Mouse (Mus musculus) embryonic facial prominence, embryonic 13.5 days (tissue): ENCODE measurements around the gene Dnm2. TPM values are rescaled to one million over a fixed set of nuclear protein-coding genes. Genes with fewer than 3 reads are reported as not detected.

Experiments
- ATAC-seq: fragments of 200-750 bp; cut with Nextera tagmentation; 2 replicates; pipeline ENCODE4 v1.8.0; 2017; ENCODE audit warnings: low read depth; ENCODE audit not compliant: insufficient number of reproducible peaks, insufficient read depth, low FRiP score, low TSS enrichment
- H3K27ac ChIP-seq: fragments of 300-500 bp; sonication (generic); 2 replicates; pipeline ENCODE4 v1.5.1; 2015; ENCODE audit warnings: moderate library complexity, mild to moderate bottlenecking, inconsistent platforms
- H3K27me3 ChIP-seq: fragments of 300-500 bp; sonication (generic); 2 replicates; pipeline ENCODE4 v1.6.1; 2015; ENCODE audit warnings: mild to moderate bottlenecking, inconsistent platforms
- H3K36me3 ChIP-seq: fragments of 300-500 bp; sonication (generic); 2 replicates; pipeline ENCODE4 v1.6.1; 2015; ENCODE audit warnings: mild to moderate bottlenecking, inconsistent platforms
- H3K4me1 ChIP-seq: fragments of 300-500 bp; sonication (generic); 2 replicates; pipeline ENCODE4 v1.6.1; 2015; ENCODE audit warnings: inconsistent platforms
- H3K4me2 ChIP-seq: fragments of 300-500 bp; sonication (generic); 2 replicates; pipeline ENCODE4 v1.6.1; 2015; ENCODE audit warnings: moderate library complexity, mild to moderate bottlenecking, inconsistent platforms
- H3K4me3 ChIP-seq: fragments of 300-500 bp; sonication (generic); 2 replicates; pipeline ENCODE4 v1.5.1; 2015; ENCODE audit warnings: mild to moderate bottlenecking, inconsistent platforms
- H3K9ac ChIP-seq: fragments of 300-500 bp; sonication (generic); 2 replicates; pipeline ENCODE4 v1.6.1; 2015; ENCODE audit warnings: mild to moderate bottlenecking, inconsistent platforms
- H3K9me3 ChIP-seq: fragments of 300-500 bp; sonication (generic); 2 replicates; pipeline ENCODE4 v1.6.1; 2016; ENCODE audit warnings: inconsistent platforms
- WGBS: fragments of 180-500 bp; shearing (Covaris S2); methylation state at CpG from one replicate; pipeline ENCODE4 v1.1.7; 2015; ENCODE audit warnings: mixed read lengths; 5-methylcytosine and 5-hydroxymethylcytosine counted together
- polyA plus RNA-seq: library from polyadenylated mRNA; unstranded; fragments of >200 nt; fragmentation: Nextera tagmentation; extraction: Ambion mirVana; gene quantifications from 2 replicates; pipeline ENCODE4 v1.2.1, GENCODE M21; 2015

Dnm2 gene
- polyA plus RNA-seq, 1 experiment from 2014 or later = 74.5 TPM

DNA sequence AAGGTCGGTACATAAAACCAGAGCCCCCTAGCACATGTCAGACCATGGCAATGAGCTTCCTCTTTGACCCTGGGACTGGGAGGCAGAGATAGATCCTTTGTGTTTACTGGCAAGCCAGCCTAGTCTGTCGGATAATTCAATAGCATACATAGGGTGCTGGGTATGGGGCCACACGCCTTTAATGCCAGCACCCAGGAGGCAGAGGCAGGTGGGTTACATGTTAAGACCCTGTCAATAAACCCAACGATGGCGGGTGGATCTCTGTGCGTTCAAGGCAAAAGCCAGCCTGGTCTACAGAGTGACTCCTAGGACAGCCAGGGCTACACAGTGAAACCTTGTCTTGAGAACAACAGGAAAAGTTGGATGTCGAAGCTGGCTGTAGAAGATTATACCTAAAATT lies 16.1 kb upstream of the Dnm2 start:
- Histone ChIP-seq H3K4me3 (no peak overlapping the region), H3K9ac (no peak overlapping the region), H3K9me3 (no peaks in the 10 kb centered on the region), H3K4me1 (peaks cover 10% of the 10 kb centered on the region), H3K4me2 (no peak overlapping the region), H3K27me3 (no peaks in the 10 kb centered on the region), H3K36me3 (peaks cover 35% of the 10 kb centered on the region), H3K27ac (no peak overlapping the region)
- WGBS = 79% methylated on average over 7 of the region's 7 CpGs
- ATAC-seq = no peak

DNA sequence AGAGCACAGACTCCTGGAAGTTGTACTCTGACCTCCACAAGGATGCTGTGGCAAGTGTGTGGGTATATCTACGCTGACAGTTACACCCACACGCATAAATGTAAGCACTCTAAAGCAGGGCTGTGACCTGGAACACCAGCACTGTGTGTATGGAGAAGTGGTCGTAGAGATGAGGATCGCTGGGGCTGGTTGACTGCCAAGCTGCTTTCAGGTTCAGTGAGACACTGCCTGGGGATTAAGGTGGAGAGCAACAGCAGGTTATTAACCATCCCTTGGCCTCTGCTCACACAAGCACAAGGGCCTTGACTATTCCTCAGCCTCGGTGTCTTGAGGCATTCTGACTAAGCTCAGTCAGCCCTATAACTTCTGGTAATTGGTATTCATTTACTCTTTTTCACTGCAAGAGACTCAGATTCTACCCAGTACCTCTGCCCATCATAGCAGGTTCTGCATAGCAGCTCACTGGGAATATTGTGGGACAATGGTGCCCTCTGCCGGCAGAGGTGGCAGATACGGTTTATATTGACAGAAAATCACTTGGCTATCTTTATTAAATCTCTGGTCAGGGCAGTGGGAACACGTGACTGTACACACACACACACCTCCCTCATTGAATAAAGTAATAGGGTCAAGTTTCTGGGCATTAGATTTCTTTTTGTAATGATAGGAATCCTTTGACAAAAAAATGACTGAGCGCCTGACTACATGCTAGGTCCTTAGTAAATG lies 15.0 kb upstream of the Dnm2 start:
- Histone ChIP-seq H3K4me2 (no peak overlapping the region), H3K9me3 (no peaks in the 10 kb centered on the region), H3K27ac (no peak overlapping the region), H3K4me3 (no peak overlapping the region), H3K27me3 (no peaks in the 10 kb centered on the region), H3K4me1 (peaks cover 10% of the 10 kb centered on the region), H3K9ac (no peak overlapping the region), H3K36me3 (peaks cover 29% of the 10 kb centered on the region)
- no peak for ATAC-seq
- 34% methylated on average over 9 of the region's 9 CpGs for WGBS

DNA sequence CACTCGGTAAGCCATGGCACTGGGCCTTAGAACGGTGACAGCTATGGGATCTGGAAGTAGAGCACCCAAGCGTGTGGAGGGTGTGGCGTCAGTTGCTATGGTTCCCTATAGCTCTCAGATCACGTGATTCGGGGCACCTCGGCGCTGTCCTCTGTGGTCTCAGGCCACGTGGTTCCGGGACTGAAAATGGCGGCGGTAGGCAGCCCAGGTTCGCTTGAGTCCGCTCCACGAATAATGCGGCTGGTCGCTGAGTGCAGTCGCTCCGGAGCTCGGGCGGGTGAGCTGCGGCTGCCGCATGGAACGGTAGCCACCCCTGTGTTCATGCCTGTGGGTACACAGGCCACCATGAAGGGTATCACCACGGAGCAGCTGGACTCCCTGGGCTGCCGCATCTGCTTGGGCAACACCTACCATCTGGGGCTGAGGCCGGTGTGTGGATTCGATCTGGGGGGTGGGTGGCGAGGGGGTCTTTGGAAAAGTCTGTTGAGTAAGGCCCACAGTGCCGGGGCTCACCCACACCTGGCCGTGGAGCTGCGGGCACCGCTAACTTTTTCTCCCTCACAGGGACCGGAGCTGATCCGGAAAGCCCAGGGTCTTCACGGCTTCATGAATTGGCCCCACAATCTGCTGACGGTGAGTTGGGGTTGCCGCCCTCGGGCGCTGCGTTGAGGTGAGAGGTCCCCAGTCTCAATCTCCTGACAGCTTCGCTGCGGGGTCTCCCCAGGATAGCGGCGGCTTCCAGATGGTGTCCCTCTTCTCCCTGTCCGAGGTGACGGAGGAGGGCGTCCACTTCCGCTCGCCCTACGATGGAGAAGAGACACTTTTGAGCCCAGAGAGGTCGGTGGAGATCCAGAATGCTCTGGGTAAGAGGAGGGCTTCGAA lies 12.8 kb upstream of the Dnm2 start, which contains the start of gene Qtrt1:
Qtrt1 (plus strand) TSS at position 169 of the 882 bp plus-strand sequence.
- Histone ChIP-seq H3K4me3 (peak within 1 kb of the TSS; percentile 76), H3K9ac (peak within 1 kb of the TSS; percentile 84), H3K9me3 (no peaks in the 10 kb centered on the region), H3K4me2 (peak within 1 kb of the TSS; percentile 91), H3K36me3 (peaks cover 20% of the 10 kb centered on the region), H3K27ac (peak within 1 kb of the TSS; percentile 62), H3K27me3 (no peaks in the 10 kb centered on the region), H3K4me1 (peaks cover 10% of the 10 kb centered on the region)
- peak; percentile 88 for ATAC-seq
- WGBS = 2% methylated on average over 53 of the region's 53 CpGs

DNA sequence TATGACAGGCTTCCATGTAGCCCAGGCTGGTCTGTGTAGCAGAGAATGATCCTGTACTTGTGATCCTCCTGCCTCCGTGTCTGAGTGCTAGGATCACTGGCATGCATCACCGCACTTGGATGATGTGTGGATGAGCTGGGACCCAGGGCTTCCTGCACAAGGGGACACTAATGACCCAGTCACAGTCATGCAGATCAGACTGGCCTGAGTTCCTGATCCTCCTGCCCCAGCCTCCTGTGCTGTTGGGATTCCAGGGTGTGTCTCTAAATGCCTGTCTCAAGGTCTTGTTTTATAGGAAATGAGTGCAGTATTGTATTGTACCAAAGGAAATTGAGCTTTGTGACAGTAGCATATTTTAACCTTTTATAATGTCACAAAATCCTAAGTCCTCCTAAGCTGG lies 6.8 kb upstream of the Dnm2 start:
- Histone ChIP-seq H3K9me3 (no peaks in the 10 kb centered on the region), H3K4me3 (no peak overlapping the region), H3K27ac (no peak overlapping the region), H3K9ac (no peak overlapping the region), H3K4me2 (no peak overlapping the region), H3K27me3 (no peaks in the 10 kb centered on the region), H3K36me3 (peaks cover 68% of the 10 kb centered on the region), H3K4me1 (no peaks in the 10 kb centered on the region)
- 93% methylated on average over 2 of the region's 2 CpGs for WGBS
- ATAC-seq = no peak

DNA sequence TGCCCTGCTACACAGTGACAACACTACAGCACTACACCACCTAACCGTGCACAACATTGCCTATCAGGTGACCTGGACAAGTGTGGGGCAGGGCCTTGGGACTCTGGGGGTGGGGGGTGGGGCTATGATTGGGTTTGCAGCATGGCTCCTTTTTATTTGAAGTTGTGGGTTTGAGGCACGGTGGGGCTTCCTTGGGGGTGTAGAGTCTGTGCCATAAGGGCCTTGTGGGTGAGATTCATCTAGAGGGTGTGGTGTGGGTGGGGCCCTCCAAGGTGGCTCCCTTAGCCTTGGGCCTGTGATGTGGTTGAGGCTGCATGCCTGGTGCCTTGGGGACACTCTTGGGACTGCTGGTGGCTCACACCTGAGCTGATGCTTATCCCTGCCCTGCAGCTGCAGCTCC lies 5.1 kb upstream of the Dnm2 start:
- no peaks in the 10 kb centered on the region for H3K27me3 ChIP-seq
- peaks cover 63% of the 10 kb centered on the region for H3K36me3 ChIP-seq
- no peak overlapping the region for H3K4me3 ChIP-seq
- 0 out of 2 replicates have a peak overlapping the region, but pooled peaks have one; percentile 21 for H3K9ac ChIP-seq
- no peaks in the 10 kb centered on the region for H3K9me3 ChIP-seq
- H3K27ac ChIP-seq = no peak overlapping the region
- 81% methylated on average over 2 of the region's 2 CpGs for WGBS
- no peak for ATAC-seq
- H3K4me1 ChIP-seq = no peaks in the 10 kb centered on the region
- no peak overlapping the region for H3K4me2 ChIP-seq

DNA sequence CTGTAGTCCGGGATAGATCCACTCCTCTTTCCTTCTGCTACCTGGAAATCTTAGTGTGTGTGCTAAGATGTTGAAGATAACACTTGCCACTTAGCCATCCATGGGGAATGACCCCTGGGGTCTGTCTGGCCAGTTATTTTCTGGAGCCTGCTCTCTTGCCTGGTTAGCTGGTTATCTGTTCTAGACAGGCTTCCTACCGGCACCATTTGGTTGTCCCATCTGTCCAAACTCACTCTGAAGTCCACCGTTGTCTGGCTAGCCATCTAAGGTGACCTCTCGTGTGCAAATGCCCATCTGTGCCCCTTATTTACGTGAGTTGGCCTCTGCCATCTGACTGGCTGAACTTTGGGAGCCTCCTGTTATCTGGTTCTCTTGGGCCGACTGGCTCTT lies 843 bp downstream of the Dnm2 start:
- Histone ChIP-seq H3K27ac (no peak overlapping the region), H3K9ac (peak overlapping the region; percentile 93), H3K4me3 (peak overlapping the region; percentile 81), H3K9me3 (no peaks in the 10 kb centered on the region), H3K36me3 (peaks cover 20% of the 10 kb centered on the region), H3K4me2 (peak overlapping the region; percentile 73), H3K27me3 (no peaks in the 10 kb centered on the region), H3K4me1 (peaks cover 24% of the 10 kb centered on the region)
- ATAC-seq = no peak
- WGBS = 12% methylated on average over 6 of the region's 6 CpGs

DNA sequence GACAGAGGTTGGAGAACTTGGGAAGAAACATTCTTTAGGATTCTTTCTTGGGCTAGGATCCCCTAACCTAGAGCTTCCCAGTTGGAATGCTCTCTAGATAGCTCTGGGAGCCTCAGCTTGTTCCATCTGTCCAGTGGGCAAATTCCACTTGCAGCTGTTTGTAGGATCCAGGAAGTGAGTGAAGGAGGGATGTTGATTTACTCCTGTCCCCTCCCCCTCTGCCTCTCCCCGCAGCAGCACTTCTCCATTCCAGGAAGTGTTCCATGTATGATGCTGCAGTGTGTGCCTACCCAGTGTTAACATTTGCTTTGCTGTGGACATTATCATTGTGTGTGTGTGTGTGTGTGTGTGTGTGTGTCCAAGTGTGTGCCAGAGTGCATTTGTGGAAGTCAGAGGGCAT lies 1.3 kb downstream of the Dnm2 start:
- WGBS = 0% methylated on average over 1 of the region's 1 CpGs
- H3K4me1 ChIP-seq = peaks cover 27% of the 10 kb centered on the region
- peak overlapping the region; percentile 93 for H3K9ac ChIP-seq
- no peaks in the 10 kb centered on the region for H3K27me3 ChIP-seq
- H3K9me3 ChIP-seq = no peaks in the 10 kb centered on the region
- no peak overlapping the region for H3K27ac ChIP-seq
- H3K4me3 ChIP-seq = peak overlapping the region; percentile 81
- H3K4me2 ChIP-seq = peak overlapping the region; percentile 73
- no peak for ATAC-seq
- H3K36me3 ChIP-seq = peaks cover 15% of the 10 kb centered on the region

DNA sequence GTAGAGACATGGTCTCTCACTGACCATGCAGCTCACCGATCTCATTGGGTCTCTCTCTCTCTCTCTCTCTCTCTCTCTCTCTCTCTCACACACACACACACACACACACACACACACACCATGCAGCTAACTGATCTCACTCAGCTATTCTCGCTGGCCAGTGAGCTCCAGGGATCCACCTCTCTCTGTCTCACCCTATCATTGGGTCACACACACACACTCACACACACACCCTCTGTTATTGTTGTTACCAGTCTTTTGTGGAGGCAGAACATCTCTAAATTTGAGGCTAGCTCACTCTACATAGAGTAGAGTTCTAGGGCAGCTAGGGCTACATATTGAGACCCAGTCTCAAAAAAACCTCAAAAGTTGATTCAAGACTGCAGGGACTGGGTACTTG lies 1.8 kb downstream of the Dnm2 start:
- Histone ChIP-seq H3K9me3 (no peaks in the 10 kb centered on the region), H3K4me3 (peak overlapping the region; percentile 81), H3K27me3 (no peaks in the 10 kb centered on the region), H3K27ac (no peak overlapping the region), H3K4me2 (peak overlapping the region; percentile 73), H3K36me3 (peaks cover 10% of the 10 kb centered on the region), H3K9ac (peak overlapping the region; percentile 93; the same call in 1 of the 2 replicates), H3K4me1 (peaks cover 27% of the 10 kb centered on the region)
- WGBS = 67% methylated on average over 2 of the region's 2 CpGs
- ATAC-seq = no peak

DNA sequence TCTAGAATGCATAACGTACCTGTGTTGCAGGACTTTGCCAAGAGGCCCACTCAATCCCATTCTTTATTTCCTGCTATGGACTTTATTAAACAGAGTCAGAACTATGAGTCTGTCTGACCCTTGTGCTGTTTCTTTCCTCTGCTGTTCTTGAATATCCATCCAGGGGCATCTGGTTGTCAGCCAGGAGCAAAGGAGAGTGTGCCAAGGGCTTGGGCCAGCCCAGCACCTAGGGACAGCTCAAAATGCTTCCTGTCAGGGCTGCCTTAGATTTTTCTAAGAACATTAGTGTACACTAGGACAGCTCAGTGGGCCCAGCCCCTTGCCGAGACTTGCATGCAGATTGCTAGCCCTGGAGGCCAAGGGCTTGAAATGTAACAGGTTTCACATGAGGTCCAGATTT lies 3.1 kb downstream of the Dnm2 start:
- Histone ChIP-seq H3K9me3 (no peaks in the 10 kb centered on the region), H3K36me3 (no peaks in the 10 kb centered on the region), H3K27me3 (no peaks in the 10 kb centered on the region), H3K27ac (no peak overlapping the region), H3K9ac (peak overlapping the region; percentile 36; the same call in 1 of the 2 replicates), H3K4me3 (no peak overlapping the region), H3K4me2 (no peak overlapping the region), H3K4me1 (peaks cover 27% of the 10 kb centered on the region)
- no peak for ATAC-seq
- 78% methylated on average over 2 of the region's 2 CpGs for WGBS

DNA sequence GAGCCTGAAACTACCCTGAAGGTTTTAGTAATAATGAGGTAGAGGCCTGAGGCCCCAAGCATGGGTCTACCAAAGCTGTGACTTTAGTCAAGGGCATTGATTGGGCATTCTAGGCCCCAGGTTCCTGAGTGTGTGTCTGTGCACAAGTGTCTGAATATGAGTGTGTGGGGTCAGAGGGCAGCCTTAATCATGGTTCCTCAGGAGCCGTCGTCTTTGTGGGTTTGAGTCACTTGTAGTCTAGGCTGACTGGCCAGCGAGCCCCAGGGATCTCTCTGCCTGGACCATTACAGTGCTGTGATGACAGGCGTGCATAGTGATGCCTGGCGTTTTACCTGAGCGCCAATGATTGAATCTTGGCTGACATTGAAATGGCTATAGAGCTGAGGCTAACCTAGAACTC lies 3.5 kb downstream of the Dnm2 start:
- H3K9ac ChIP-seq = peak overlapping the region; percentile 36; the same call in 1 of the 2 replicates
- 78% methylated on average over 6 of the region's 6 CpGs for WGBS

DNA sequence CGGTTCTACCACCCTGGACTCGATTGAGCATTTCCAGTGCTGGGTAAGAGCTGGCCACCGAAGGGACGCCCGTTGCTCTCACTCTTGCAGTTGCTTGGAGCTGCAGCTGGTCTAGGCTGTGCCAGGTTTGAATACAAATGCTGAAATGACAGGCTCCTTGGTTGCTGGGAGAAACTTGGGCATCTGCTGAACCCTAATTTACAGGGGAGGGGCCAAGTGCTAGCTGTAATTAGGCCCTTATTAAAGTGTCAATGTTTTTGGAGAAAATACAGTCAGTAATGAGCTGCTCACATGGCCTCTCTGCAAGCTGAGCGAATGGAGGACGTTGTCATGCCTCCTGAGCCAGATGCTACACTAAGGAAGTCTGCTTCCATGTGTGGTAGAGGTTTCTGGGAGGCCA lies 6.0 kb downstream of the Dnm2 start:
- Histone ChIP-seq H3K9ac (no peak overlapping the region), H3K4me3 (no peak overlapping the region), H3K4me2 (no peak overlapping the region), H3K27ac (0 out of 2 replicates have a peak overlapping the region, but pooled peaks have one; percentile 4), H3K36me3 (0 out of 2 replicates have a peak, but pooled peaks cover 7% of the 10 kb centered on the region), H3K4me1 (peaks cover 41% of the 10 kb centered on the region), H3K27me3 (no peaks in the 10 kb centered on the region), H3K9me3 (no peaks in the 10 kb centered on the region)
- WGBS = 78% methylated on average over 7 of the region's 7 CpGs
- ATAC-seq = no peak

More for the DNA sequence above, 3.5 kb downstream of the Dnm2 start:
- H3K36me3 ChIP-seq = no peaks in the 10 kb centered on the region
- H3K27ac ChIP-seq = no peak overlapping the region
- ATAC-seq = no peak
- H3K4me1 ChIP-seq = peaks cover 29% of the 10 kb centered on the region
- no peaks in the 10 kb centered on the region for H3K9me3 ChIP-seq
- no peak overlapping the region for H3K4me3 ChIP-seq
- no peak overlapping the region for H3K4me2 ChIP-seq
- no peaks in the 10 kb centered on the region for H3K27me3 ChIP-seq
